Mouse (Mus musculus) kidney, adult 2 months (tissue): Measurements from ENCODE around the gene Prdm16. TPM values are rescaled to one million over a fixed set of nuclear protein-coding genes. Genes with fewer than 3 reads are reported as not detected.

Experiments used
- DNase-seq: peaks from one replicate; pipeline ENCODE4 v3.0.0; 2021
- H3K27ac ChIP-seq: fragments of 200-500 bp; 2 replicates; pipeline ENCODE4 v1.5.1; 2012; ENCODE audit warnings: low read depth, low read length, control low read depth, inconsistent platforms; ENCODE audit not compliant: insufficient read depth
- H3K27me3 ChIP-seq: fragments of 200-500 bp; replicated peaks from 2 replicates; pipeline ENCODE4 v1.6.1; 2012; ENCODE audit warnings: mild to moderate bottlenecking, moderate library complexity, low read length, inconsistent platforms; ENCODE audit not compliant: control insufficient read depth, insufficient read depth
- H3K36me3 ChIP-seq: fragments of 200-500 bp; 2 replicates; pipeline ENCODE4 v1.6.1; 2012; ENCODE audit warnings: mild to moderate bottlenecking, moderate library complexity, low read length, inconsistent platforms; ENCODE audit not compliant: control insufficient read depth, insufficient read depth
- H3K4me1 ChIP-seq: fragments of 200-500 bp; 2 replicates; pipeline ENCODE4 v1.6.1; 2011; ENCODE audit warnings: low read length; ENCODE audit not compliant: control insufficient read depth, insufficient read depth
- H3K4me3 ChIP-seq: fragments of 200-500 bp; 2 replicates; pipeline ENCODE4 v1.5.1; 2011; ENCODE audit warnings: mild to moderate bottlenecking, low read depth, low read length, control low read depth; ENCODE audit not compliant: insufficient read depth
- CTCF ChIP-seq: fragments of 200-500 bp; conservative IDR thresholded peaks from 2 replicates; pipeline ENCODE4 v1.5.1; 2011; ENCODE audit warnings: low read depth, mild to moderate bottlenecking, control low read depth, low read length, moderate library complexity, mixed read lengths; ENCODE audit not compliant: insufficient read depth, insufficient read length
- POLR2A ChIP-seq: fragments of 200-500 bp; IDR thresholded peaks from one replicate; pipeline ENCODE4 v1.6.1; 2011; ENCODE audit warnings: low read depth, low read length, control low read depth
- WGBS: fragments of 180-500 bp; shearing (Covaris S2); methylation state at CpG from one replicate; pipeline ENCODE4 v1.1.7; 2018; 5-methylcytosine and 5-hydroxymethylcytosine counted together
- polyA plus RNA-seq: library from polyadenylated mRNA; depleted of rRNA; stranded (reverse); fragments of >200 nt; gene quantifications from 2 replicates; pipeline ENCODE4 v1.2.3, GENCODE M21; 2012

The Prdm16 gene
- polyA plus RNA-seq, 1 experiment, result 7.1 TPM

- Histone ChIP-seq H3K36me3 (no peaks in the 10 kb centered on the region), H3K4me3 (no peak overlapping the region), H3K27ac (peak overlapping the region; percentile 71), H3K4me1 (0 out of 2 replicates have a peak, but pooled peaks cover 7% of the 10 kb centered on the region), H3K27me3 (no peaks in the 10 kb centered on the region)
- DNase-seq, result no peak
- TF ChIP-seq POLR2A, result no peak
- TF ChIP-seq CTCF, result no peak
- WGBS, result 31% methylated on average over 1 of the region's 1 CpGs
Measured at GRCm38 (mm10) chr4:154672027-154672426, 35.4 kb upstream of the Prdm16 start.

GRCm38 (mm10) chr4:154671232-154671912, 34.7 kb upstream of the Prdm16 start:
- Histone ChIP-seq H3K27ac (peak overlapping the region; percentile 88), H3K4me3 (no peak overlapping the region), H3K4me1 (0 out of 2 replicates have a peak, but pooled peaks cover 7% of the 10 kb centered on the region), H3K36me3 (no peaks in the 10 kb centered on the region), H3K27me3 (no peaks in the 10 kb centered on the region)
- 20% methylated on average over 8 of the region's 8 CpGs for WGBS
- peak; percentile 85 for DNase-seq
- no peak for TF ChIP-seq CTCF
- TF ChIP-seq POLR2A, result no peak

- DNase-seq, result no peak
- H3K4me1 ChIP-seq, result 0 out of 2 replicates have a peak, but pooled peaks cover 4% of the 10 kb centered on the region
- no peak within 1 kb of the TSS for H3K4me3 ChIP-seq
- TF ChIP-seq POLR2A (no peak), CTCF (no peak)
- no peaks in the 10 kb centered on the region for H3K27me3 ChIP-seq
- H3K27ac ChIP-seq, result no peak within 1 kb of the TSS
- H3K36me3 ChIP-seq, result no peaks in the 10 kb centered on the region
- 93% methylated on average over 2 of the region's 2 CpGs for WGBS
Measured at GRCm38 (mm10) chr4:154667767-154668166, 31.1 kb upstream of the Prdm16 start, which contains the start of gene Actrt2. Gene Actrt2, minus strand, starts transcription at chr4:154667867.

- H3K36me3 ChIP-seq, result no peaks in the 10 kb centered on the region
- WGBS, result 61% methylated on average over 12 of the region's 12 CpGs
- H3K4me3 ChIP-seq, result no peak overlapping the region
- H3K27me3 ChIP-seq, result no peaks in the 10 kb centered on the region
- H3K27ac ChIP-seq, result no peak overlapping the region
- TF ChIP-seq POLR2A (no peak), CTCF (no peak)
- H3K4me1 ChIP-seq, result no peaks in the 10 kb centered on the region
- no peak for DNase-seq
Measured at GRCm38 (mm10) chr4:154662681-154663215, 26.1 kb upstream of the Prdm16 start.

GRCm38 (mm10) chr4:154661256-154661655, 24.6 kb upstream of the Prdm16 start:
- no peak for DNase-seq
- WGBS, result 38% methylated on average over 6 of the region's 6 CpGs

GRCm38 (mm10) chr4:154660025-154660424, 23.4 kb upstream of the Prdm16 start:
- Histone ChIP-seq H3K27ac (no peak overlapping the region), H3K4me1 (no peaks in the 10 kb centered on the region), H3K27me3 (no peaks in the 10 kb centered on the region), H3K36me3 (no peaks in the 10 kb centered on the region), H3K4me3 (no peak overlapping the region)
- TF ChIP-seq CTCF, result no peak
- no peak for TF ChIP-seq POLR2A
- DNase-seq, result no peak

More at GRCm38 (mm10) chr4:154661256-154661655, 24.6 kb upstream of the Prdm16 start:
- Histone ChIP-seq H3K27ac (no peak overlapping the region), H3K4me1 (no peaks in the 10 kb centered on the region), H3K27me3 (no peaks in the 10 kb centered on the region), H3K36me3 (no peaks in the 10 kb centered on the region), H3K4me3 (no peak overlapping the region)
- TF ChIP-seq POLR2A, result no peak
- TF ChIP-seq CTCF, result no peak

GRCm38 (mm10) chr4:154655134-154655910, 18.6 kb upstream of the Prdm16 start:
- DNase-seq, result peak; percentile 62

More at GRCm38 (mm10) chr4:154655134-154655910, 18.6 kb upstream of the Prdm16 start:
- WGBS, result 64% methylated on average over 15 of the region's 15 CpGs
- Histone ChIP-seq H3K27ac (no peak overlapping the region), H3K4me3 (no peak overlapping the region), H3K27me3 (no peaks in the 10 kb centered on the region), H3K4me1 (no peaks in the 10 kb centered on the region), H3K36me3 (no peaks in the 10 kb centered on the region)
- TF ChIP-seq CTCF, result no peak
- no peak for TF ChIP-seq POLR2A
